Mouse (Mus musculus): ENCODE data around the gene Grip1. TPM values are rescaled to one million over a fixed set of nuclear protein-coding genes. Genes with fewer than 3 reads are reported as not detected.

Grip1 gene
- polyA plus RNA-seq, 1 experiment from 2014 or later = 5.9 TPM

GRCm38 (mm10) chr10:119802421-119802820, 348.8 kb downstream of the Grip1 start:
- no peaks in the 10 kb centered on the region for H3K36me3 ChIP-seq (replicated peaks; ENCODE audit: control insufficient read depth, insufficient read depth, low read depth, low read length)
- no peak overlapping the region for H3K4me2 ChIP-seq (ENCODE audit: low read depth, low read length)
- no peaks in the 10 kb centered on the region for H3K4me1 ChIP-seq (ENCODE audit: control insufficient read depth, insufficient read depth, low read length)
- H3K4me3 ChIP-seq (ENCODE audit: low read depth, low read length) = no peak overlapping the region
- H3K9me3 ChIP-seq (replicated peaks; ENCODE audit: control insufficient read depth, low read length) = no peaks in the 10 kb centered on the region
- 55% methylated on average over 6 of the region's 6 CpGs for WGBS
- ATAC-seq (replicated peaks; ENCODE audit: insufficient number of reproducible peaks, low FRiP score, low TSS enrichment, low read depth) (no peak), DNase-seq (ENCODE audit: low spot score) (no peak)
- no peak overlapping the region for H3K9ac ChIP-seq (replicated peaks; ENCODE audit: low read length)
- no peaks in the 10 kb centered on the region for H3K27me3 ChIP-seq (ENCODE audit: control insufficient read depth, insufficient read depth, low read length)
- H3K27ac ChIP-seq (replicated peaks; ENCODE audit: low read depth, low read length) = no peak overlapping the region

GRCm38 (mm10) chr10:119803633-119804422, 350.2 kb downstream of the Grip1 start:
- Histone ChIP-seq H3K9me3 (replicated peaks; ENCODE audit: control insufficient read depth, low read length) (no peaks in the 10 kb centered on the region), H3K4me1 (ENCODE audit: control insufficient read depth, insufficient read depth, low read length) (no peaks in the 10 kb centered on the region), H3K4me3 (ENCODE audit: low read depth, low read length) (no peak overlapping the region), H3K36me3 (replicated peaks; ENCODE audit: control insufficient read depth, insufficient read depth, low read depth, low read length) (no peaks in the 10 kb centered on the region), H3K27ac (replicated peaks; ENCODE audit: low read depth, low read length) (no peak overlapping the region), H3K27me3 (ENCODE audit: control insufficient read depth, insufficient read depth, low read length) (no peaks in the 10 kb centered on the region), H3K9ac (replicated peaks; ENCODE audit: low read length) (no peak overlapping the region), H3K4me2 (ENCODE audit: low read depth, low read length) (no peak overlapping the region)
- WGBS = 57% methylated on average over 13 of the region's 13 CpGs
- DNase-seq (ENCODE audit: low spot score) (peak; percentile 88), ATAC-seq (replicated peaks; ENCODE audit: insufficient number of reproducible peaks, low FRiP score, low TSS enrichment, low read depth) (0 out of 2 replicates have a peak, but pooled peaks have one; percentile 61)

- DNase-seq (ENCODE audit: low spot score) = no peak
- H3K9me3 ChIP-seq (replicated peaks; ENCODE audit: control insufficient read depth, low read length) = no peaks in the 10 kb centered on the region
- ATAC-seq (replicated peaks; ENCODE audit: insufficient number of reproducible peaks, low FRiP score, low TSS enrichment, low read depth) = no peak
Observed at GRCm38 (mm10) chr10:119804423-119804814, 350.8 kb downstream of the Grip1 start.

GRCm38 (mm10) chr10:119805082-119805481, 351.5 kb downstream of the Grip1 start:
- ATAC-seq (replicated peaks; ENCODE audit: insufficient number of reproducible peaks, low FRiP score, low TSS enrichment, low read depth) (no peak), DNase-seq (ENCODE audit: low spot score) (no peak)
- Histone ChIP-seq H3K9me3 (replicated peaks; ENCODE audit: control insufficient read depth, low read length) (no peaks in the 10 kb centered on the region), H3K27me3 (ENCODE audit: control insufficient read depth, insufficient read depth, low read length) (no peaks in the 10 kb centered on the region), H3K4me1 (ENCODE audit: control insufficient read depth, insufficient read depth, low read length) (no peaks in the 10 kb centered on the region), H3K27ac (replicated peaks; ENCODE audit: low read depth, low read length) (no peak overlapping the region), H3K36me3 (replicated peaks; ENCODE audit: control insufficient read depth, insufficient read depth, low read depth, low read length) (no peaks in the 10 kb centered on the region), H3K4me3 (ENCODE audit: low read depth, low read length) (no peak overlapping the region), H3K4me2 (ENCODE audit: low read depth, low read length) (no peak overlapping the region), H3K9ac (replicated peaks; ENCODE audit: low read length) (no peak overlapping the region)
- WGBS = 89% methylated on average over 7 of the region's 7 CpGs

More at GRCm38 (mm10) chr10:119804423-119804814, 350.8 kb downstream of the Grip1 start:
- H3K9ac ChIP-seq (replicated peaks; ENCODE audit: low read length) = no peak overlapping the region
- no peak overlapping the region for H3K4me3 ChIP-seq (ENCODE audit: low read depth, low read length)
- H3K27ac ChIP-seq (replicated peaks; ENCODE audit: low read depth, low read length) = no peak overlapping the region
- H3K4me2 ChIP-seq (ENCODE audit: low read depth, low read length) = no peak overlapping the region
- H3K36me3 ChIP-seq (replicated peaks; ENCODE audit: control insufficient read depth, insufficient read depth, low read depth, low read length) = no peaks in the 10 kb centered on the region
- 87% methylated on average over 9 of the region's 9 CpGs for WGBS
- H3K4me1 ChIP-seq (ENCODE audit: control insufficient read depth, insufficient read depth, low read length) = no peaks in the 10 kb centered on the region
- no peaks in the 10 kb centered on the region for H3K27me3 ChIP-seq (ENCODE audit: control insufficient read depth, insufficient read depth, low read length)

GRCm38 (mm10) chr10:119806151-119806550, 352.5 kb downstream of the Grip1 start:
- no peak overlapping the region for H3K4me2 ChIP-seq (ENCODE audit: low read depth, low read length)
- H3K4me3 ChIP-seq (ENCODE audit: low read depth, low read length) = no peak overlapping the region
- no peaks in the 10 kb centered on the region for H3K4me1 ChIP-seq (ENCODE audit: control insufficient read depth, insufficient read depth, low read length)
- ATAC-seq (replicated peaks; ENCODE audit: insufficient number of reproducible peaks, low FRiP score, low TSS enrichment, low read depth) (no peak), DNase-seq (ENCODE audit: low spot score) (no peak)
- no peak overlapping the region for H3K9ac ChIP-seq (replicated peaks; ENCODE audit: low read length)
- 55% methylated on average over 8 of the region's 8 CpGs for WGBS
- no peaks in the 10 kb centered on the region for H3K27me3 ChIP-seq (ENCODE audit: control insufficient read depth, insufficient read depth, low read length)
- H3K9me3 ChIP-seq (replicated peaks; ENCODE audit: control insufficient read depth, low read length) = no peaks in the 10 kb centered on the region
- H3K36me3 ChIP-seq (replicated peaks; ENCODE audit: control insufficient read depth, insufficient read depth, low read depth, low read length) = no peaks in the 10 kb centered on the region
- no peak overlapping the region for H3K27ac ChIP-seq (replicated peaks; ENCODE audit: low read depth, low read length)

- ATAC-seq (replicated peaks; ENCODE audit: insufficient number of reproducible peaks, low FRiP score, low TSS enrichment, low read depth) (no peak), DNase-seq (ENCODE audit: low spot score) (no peak)
- H3K27ac ChIP-seq (replicated peaks; ENCODE audit: low read depth, low read length) = no peak overlapping the region
- H3K4me3 ChIP-seq (ENCODE audit: low read depth, low read length) = no peak overlapping the region
- no peaks in the 10 kb centered on the region for H3K9me3 ChIP-seq (replicated peaks; ENCODE audit: control insufficient read depth, low read length)
- H3K27me3 ChIP-seq (ENCODE audit: control insufficient read depth, insufficient read depth, low read length) = no peaks in the 10 kb centered on the region
- 91% methylated on average over 5 of the region's 5 CpGs for WGBS
- H3K9ac ChIP-seq (replicated peaks; ENCODE audit: low read length) = no peak overlapping the region
- H3K36me3 ChIP-seq (replicated peaks; ENCODE audit: control insufficient read depth, insufficient read depth, low read depth, low read length) = no peaks in the 10 kb centered on the region
- no peaks in the 10 kb centered on the region for H3K4me1 ChIP-seq (ENCODE audit: control insufficient read depth, insufficient read depth, low read length)
- no peak overlapping the region for H3K4me2 ChIP-seq (ENCODE audit: low read depth, low read length)
Observed at GRCm38 (mm10) chr10:119808384-119808783, 354.8 kb downstream of the Grip1 start.

GRCm38 (mm10) chr10:119814087-119814486, 360.5 kb downstream of the Grip1 start:
- ATAC-seq (replicated peaks; ENCODE audit: insufficient number of reproducible peaks, low FRiP score, low TSS enrichment, low read depth) (no peak), DNase-seq (ENCODE audit: low spot score) (no peak)
- Histone ChIP-seq H3K9me3 (replicated peaks; ENCODE audit: control insufficient read depth, low read length) (no peaks in the 10 kb centered on the region), H3K27me3 (ENCODE audit: control insufficient read depth, insufficient read depth, low read length) (no peaks in the 10 kb centered on the region), H3K4me2 (ENCODE audit: low read depth, low read length) (no peak overlapping the region), H3K4me3 (ENCODE audit: low read depth, low read length) (no peak overlapping the region), H3K9ac (replicated peaks; ENCODE audit: low read length) (no peak overlapping the region), H3K36me3 (replicated peaks; ENCODE audit: control insufficient read depth, insufficient read depth, low read depth, low read length) (no peaks in the 10 kb centered on the region), H3K27ac (replicated peaks; ENCODE audit: low read depth, low read length) (no peak overlapping the region), H3K4me1 (ENCODE audit: control insufficient read depth, insufficient read depth, low read length) (no peaks in the 10 kb centered on the region)
- WGBS = 79% methylated on average over 4 of the region's 4 CpGs

- no peak for ATAC-seq (replicated peaks; ENCODE audit: insufficient number of reproducible peaks, low FRiP score, low TSS enrichment, low read depth)
- Histone ChIP-seq H3K9me3 (replicated peaks; ENCODE audit: control insufficient read depth, low read length) (no peaks in the 10 kb centered on the region), H3K27me3 (ENCODE audit: control insufficient read depth, insufficient read depth, low read length) (no peaks in the 10 kb centered on the region), H3K27ac (replicated peaks; ENCODE audit: low read depth, low read length) (no peak overlapping the region), H3K9ac (replicated peaks; ENCODE audit: low read length) (no peak overlapping the region), H3K36me3 (replicated peaks; ENCODE audit: control insufficient read depth, insufficient read depth, low read depth, low read length) (no peaks in the 10 kb centered on the region), H3K4me2 (ENCODE audit: low read depth, low read length) (no peak overlapping the region), H3K4me3 (ENCODE audit: low read depth, low read length) (no peak overlapping the region), H3K4me1 (ENCODE audit: control insufficient read depth, insufficient read depth, low read length) (no peaks in the 10 kb centered on the region)
- 61% methylated on average over 5 of the region's 5 CpGs for WGBS
- DNase-seq (ENCODE audit: low spot score) = no peak
Observed at GRCm38 (mm10) chr10:119816001-119816400, 362.4 kb downstream of the Grip1 start.
